In genomic region chr1:131164427-131164826, GRCm38 (mm10) we compare ENCODE assay signal across 23 mouse cellular contexts. TPM values are rescaled to one million over a fixed set of nuclear protein-coding genes. Genes with fewer than 3 reads are reported as not detected.
A peak's percentile ranks its signal among the peaks of the same experiment; 100 is the strongest.
DNase-seq lines count a peak whose midpoint lies in the region; ATAC-seq and TF ChIP-seq lines count a peak whose summit lies in the region.
"Had no signal": no experiment of that assay in that cellular context is flagged by ENCODE, and none has a peak within 500 bp of the region (broad histone marks: within the 10 kb centered on the region; RNA-seq: fewer than 3 reads in every experiment).

No protein-coding gene starts in this region.

- no peak overlapping the region for H3K4me2 ChIP-seq in heart, embryonic 12.5 days
- no peak overlapping the region for H3K4me2 ChIP-seq in heart, embryonic 11.5 days
- no peak overlapping the region for H3K4me2 ChIP-seq in heart, postnatal 0 days (ENCODE audit: low read depth, low read length)
- no peak overlapping the region for H3K4me2 ChIP-seq in stomach, postnatal 0 days (replicated peaks; ENCODE audit: low read depth)
- H3K4me2 ChIP-seq: embryonic facial prominence, embryonic 15.5 days; hindbrain, embryonic 15.5 days had no signal

- no peaks in the 10 kb centered on the region for H3K9me3 ChIP-seq in heart, embryonic 12.5 days (replicated peaks)
- no peaks in the 10 kb centered on the region for H3K9me3 ChIP-seq in heart, embryonic 11.5 days (replicated peaks; ENCODE audit: control insufficient read depth, low read length)
- H3K9me3 ChIP-seq in heart, postnatal 0 days (replicated peaks; ENCODE audit: control insufficient read depth, low read length) = no peaks in the 10 kb centered on the region
- H3K9me3 ChIP-seq in stomach, postnatal 0 days (ENCODE audit: control insufficient read depth, low read length) = no peaks in the 10 kb centered on the region
- H3K9me3 ChIP-seq: embryonic facial prominence, embryonic 15.5 days; forebrain, embryonic 10.5 days; hindbrain, embryonic 15.5 days had no signal

- no peak for TF ChIP-seq CTCF in heart, postnatal 0 days (IDR thresholded peaks at IDR 0.05; ENCODE audit: low read depth)
- TF ChIP-seq CTCF in stomach, postnatal 0 days (IDR thresholded peaks at IDR 0.05; ENCODE audit: low read depth) = no peak

- no peak overlapping the region for H3K4me3 ChIP-seq in heart, embryonic 12.5 days
- no peak overlapping the region for H3K4me3 ChIP-seq in heart, embryonic 11.5 days (ENCODE audit: low read depth, low read length)
- H3K4me3 ChIP-seq in heart, postnatal 0 days (ENCODE audit: low read depth, low read length) = no peak overlapping the region
- H3K4me3 ChIP-seq in stomach, postnatal 0 days (ENCODE audit: low read depth, low read length) = no peak overlapping the region
- H3K4me3 ChIP-seq: embryonic facial prominence, embryonic 15.5 days; erythroblast, embryonic 14.5 days; forebrain, embryonic 10.5 days; hindbrain, embryonic 15.5 days had no signal

- peak; percentile 41 for ATAC-seq in heart, embryonic 12.5 days (ENCODE audit: insufficient number of reproducible peaks, low FRiP score)
- no peak for ATAC-seq in heart, embryonic 11.5 days (replicated peaks; ENCODE audit: insufficient number of reproducible peaks, low FRiP score, low TSS enrichment)
- ATAC-seq in heart, postnatal 0 days (ENCODE audit: insufficient read depth, low read depth) = peak; percentile 64
- ATAC-seq in stomach, postnatal 0 days (ENCODE audit: low FRiP score, low TSS enrichment) = peak; percentile 39; the same call in 1 of the 2 replicates
- ATAC-seq: activated CD4-positive, CD25-positive, alpha-beta regulatory T cell, adult 4 months; forebrain, embryonic 14.5 days; intestine, embryonic 16.5 days; Patski had no signal

- WGBS in heart, embryonic 12.5 days = 56% methylated on average over 6 of the region's 6 CpGs
- WGBS in heart, embryonic 11.5 days (ENCODE audit: insufficient replicate concordance) = 58% methylated on average over 6 of the region's 6 CpGs
- WGBS in heart, postnatal 0 days = 52% methylated on average over 6 of the region's 6 CpGs
- 72% methylated on average over 6 of the region's 6 CpGs for WGBS in stomach, postnatal 0 days

- H3K9ac ChIP-seq in heart, embryonic 12.5 days = no peak overlapping the region
- H3K9ac ChIP-seq in heart, embryonic 11.5 days (ENCODE audit: low read depth, low read length) = no peak overlapping the region
- no peak overlapping the region for H3K9ac ChIP-seq in heart, postnatal 0 days (replicated peaks; ENCODE audit: low read depth, low read length)
- no peak overlapping the region for H3K9ac ChIP-seq in stomach, postnatal 0 days (ENCODE audit: low read length)
- H3K9ac ChIP-seq: embryonic facial prominence, embryonic 15.5 days; hindbrain, embryonic 15.5 days had no signal

- H3K36me3 ChIP-seq in heart, embryonic 12.5 days = peaks cover 89% of the 10 kb centered on the region
- H3K36me3 ChIP-seq in heart, embryonic 11.5 days (ENCODE audit: control insufficient read depth, insufficient read depth, low read length) = peaks cover 41% of the 10 kb centered on the region
- H3K36me3 ChIP-seq in heart, postnatal 0 days (replicated peaks; ENCODE audit: control insufficient read depth, insufficient read depth, low read length) = peaks cover 83% of the 10 kb centered on the region
- H3K36me3 ChIP-seq in stomach, postnatal 0 days (ENCODE audit: control insufficient read depth, insufficient read depth, low read length) = peaks cover 33% of the 10 kb centered on the region

- peaks cover 10% of the 10 kb centered on the region for H3K4me1 ChIP-seq in heart, embryonic 12.5 days (replicated peaks)
- H3K4me1 ChIP-seq in heart, embryonic 11.5 days (ENCODE audit: control insufficient read depth, insufficient read depth, low read length) = 0 out of 2 replicates have a peak, but pooled peaks cover 3% of the 10 kb centered on the region
- no peaks in the 10 kb centered on the region for H3K4me1 ChIP-seq in heart, postnatal 0 days (ENCODE audit: control insufficient read depth, insufficient read depth)
- no peaks in the 10 kb centered on the region for H3K4me1 ChIP-seq in stomach, postnatal 0 days (replicated peaks; ENCODE audit: control insufficient read depth, insufficient read depth)
- H3K4me1 ChIP-seq: embryonic facial prominence, embryonic 15.5 days; forebrain, embryonic 10.5 days; hindbrain, embryonic 15.5 days had no signal

- H3K27ac ChIP-seq in heart, embryonic 12.5 days (ENCODE audit: poor library complexity, severe bottlenecking) = peak overlapping the region; percentile 32; the same call in 1 of the 2 replicates
- no peak overlapping the region for H3K27ac ChIP-seq in heart, embryonic 11.5 days (ENCODE audit: low read depth, low read length)
- H3K27ac ChIP-seq in heart, postnatal 0 days (ENCODE audit: low read depth) = peak overlapping the region; percentile 26; the same call in 1 of the 2 replicates
- H3K27ac ChIP-seq in stomach, postnatal 0 days (replicated peaks) = no peak overlapping the region
- H3K27ac ChIP-seq: embryonic facial prominence, embryonic 15.5 days; forebrain, embryonic 10.5 days; hindbrain, embryonic 15.5 days had no signal

- no peak for DNase-seq in heart, postnatal 0 days (ENCODE audit: low spot score)
- DNase-seq in heart, adult 8-10 months (ENCODE audit: low spot score) = no peak
- DNase-seq in adipocyte (ENCODE audit: low spot score) = peak; percentile 89
- DNase-seq in stomach, postnatal 0 days (ENCODE audit: low spot score) = no peak
- DNase-seq: adrenal gland, adult 8-10 months; cerebellum, adult 11 months; cerebellum, adult 8-10 months; cerebellum, postnatal 14 days; embryo, embryonic 11 days; heart, postnatal 14 days; kidney, adult 2 months had no signal

- TF ChIP-seq EP300 in heart, postnatal 0 days (IDR thresholded peaks at IDR 0.05; ENCODE audit: low read depth) = no peak
- no peak for TF ChIP-seq EP300 in stomach, postnatal 0 days (optimal IDR thresholded peaks at IDR 0.05)

- H3K27me3 ChIP-seq in heart, embryonic 12.5 days (replicated peaks) = no peaks in the 10 kb centered on the region
- H3K27me3 ChIP-seq in heart, embryonic 11.5 days (ENCODE audit: control insufficient read depth, insufficient read depth, low read length) = no peaks in the 10 kb centered on the region
- no peaks in the 10 kb centered on the region for H3K27me3 ChIP-seq in heart, postnatal 0 days (ENCODE audit: control insufficient read depth, insufficient read depth, low read length)
- no peaks in the 10 kb centered on the region for H3K27me3 ChIP-seq in stomach, postnatal 0 days (ENCODE audit: control insufficient read depth, insufficient read depth, low read length)
- H3K27me3 ChIP-seq: CH12.LX; embryonic facial prominence, embryonic 15.5 days; hindbrain, embryonic 15.5 days; Patski had no signal

RNA-seq across cellular contexts. Expression of gene Eif2d, which starts 11.4 kb away (rescaled TPM):
- 45.8 and 51.8 TPM in 2 replicates for polyA plus RNA-seq in heart, embryonic 12.5 days (2016; fragmentation: Nextera tagmentation; extraction: Ambion mirVana)
- polyA plus RNA-seq in heart, embryonic 11.5 days (2014; fragmentation: Nextera tagmentation; extraction: Ambion mirVana) = 50.7 and 51.5 TPM in 2 replicates
- 16.6 and 27.0 TPM in 2 replicates for total RNA-seq in heart, postnatal 0 days (2014; rRNA removed; ENCODE audit: low replicate concordance)
- 38.3 and 39.6 TPM in 2 replicates for polyA plus RNA-seq in heart, postnatal 0 days (2015; fragmentation: Nextera tagmentation; extraction: Ambion mirVana)
- total RNA-seq in heart, adult 8-10 months (2022) = 10 to 100 TPM; 34.1 to 41.0 (median 37.0) TPM
- 36.3 and 38.8 TPM in 2 replicates for polyA plus RNA-seq in stomach, postnatal 0 days (2015; fragmentation: Nextera tagmentation; extraction: Ambion mirVana)

RNA-seq across cellular contexts. Expression of gene Dyrk3, which starts 26.3 kb away (rescaled TPM):
- 6.5 and 8.8 TPM in 2 replicates for polyA plus RNA-seq in heart, embryonic 12.5 days (2016; fragmentation: Nextera tagmentation; extraction: Ambion mirVana)
- polyA plus RNA-seq in heart, embryonic 11.5 days (2014; fragmentation: Nextera tagmentation; extraction: Ambion mirVana) = 3.7 and 4.0 TPM in 2 replicates
- total RNA-seq in heart, postnatal 0 days (2014; rRNA removed; ENCODE audit: low replicate concordance) = 1.3 and 1.4 TPM in 2 replicates
- polyA plus RNA-seq in heart, postnatal 0 days (2015; fragmentation: Nextera tagmentation; extraction: Ambion mirVana) = 0.60 and 0.86 TPM in 2 replicates
- total RNA-seq in heart, adult 8-10 months (2022) = under 1 TPM; 0.25 to 0.71 (median 0.53) TPM
- 1.4 TPM in 2 replicates for polyA plus RNA-seq in stomach, postnatal 0 days (2015; fragmentation: Nextera tagmentation; extraction: Ambion mirVana)
- total RNA-seq: gastrocnemius, adult 8-10 months had no signal

Comparison
In these comparisons a context has a peak if more than half of its experiments do, and no peak if none do; other contexts are left out.
1. H3K27ac ChIP-seq: peak in heart, embryonic 12.5 days (single experiment) and heart, postnatal 0 days (single experiment); none in heart, embryonic 11.5 days (single experiment) and stomach, postnatal 0 days (single experiment).